Mouse (Mus musculus): ENCODE measurements at regions not wholly inside any gene's neighbourhood (a gene's known extent, or its start where the extent isn't known, plus 50 kb on each side); places are given as distances from the start of the nearest gene placed in this dataset.

DNA sequence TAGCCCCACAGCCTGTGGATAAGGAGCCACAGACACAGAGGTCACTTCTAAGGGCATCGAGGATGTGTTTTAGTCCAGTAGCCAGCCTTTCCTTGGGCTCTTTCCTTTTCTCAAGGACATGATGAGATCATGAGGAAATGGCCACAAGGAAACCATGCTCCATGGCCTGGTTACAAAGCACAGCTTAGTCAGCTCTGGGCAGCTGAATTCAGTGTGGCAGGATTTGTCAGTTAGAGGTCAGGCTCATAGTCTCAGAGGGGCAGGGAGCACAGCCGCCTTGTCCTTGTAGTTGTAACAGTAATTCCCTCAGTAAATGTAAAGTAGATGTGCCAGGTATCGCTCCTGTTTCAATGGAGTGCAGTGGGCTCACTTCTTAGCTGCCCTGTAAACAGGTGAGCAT, 111.7 kb upstream of the Vangl1 start:
- no peak for DNase-seq (ENCODE audit: low spot score in 2 of 2)

DNA sequence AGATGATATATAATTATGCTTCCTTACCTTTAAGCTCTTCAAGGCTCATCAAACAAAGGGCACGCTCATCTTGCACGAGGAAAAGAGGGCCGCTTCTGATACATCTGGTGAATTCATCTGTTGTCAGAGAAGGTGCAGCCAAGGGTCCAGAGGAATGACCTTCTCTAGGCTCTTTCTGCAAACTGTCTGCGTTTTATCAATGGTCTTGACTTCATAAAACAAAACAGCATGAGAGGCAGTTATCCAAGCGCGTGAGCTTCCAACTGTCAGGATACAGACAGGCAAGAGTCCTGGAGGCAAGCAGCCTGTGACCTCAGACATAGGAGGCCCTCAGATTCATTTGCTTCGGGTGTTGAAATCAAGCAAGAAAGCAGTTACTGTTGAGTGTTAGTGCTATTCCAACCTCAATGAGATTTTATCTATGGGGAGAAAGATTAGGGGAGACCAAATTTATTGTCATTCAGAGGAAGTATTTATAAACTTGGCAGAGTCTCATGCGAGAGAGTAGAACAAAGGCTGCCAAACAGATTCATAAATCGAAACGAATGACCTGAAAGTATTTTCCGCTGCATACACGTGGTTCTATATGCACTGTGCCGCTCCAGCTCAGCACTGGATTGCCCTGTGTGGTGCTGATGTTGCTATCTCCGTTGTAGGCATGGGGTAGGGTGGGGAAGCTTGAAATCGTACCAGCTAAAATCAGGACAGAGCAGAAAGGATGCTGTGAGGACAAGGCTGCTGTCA, 107.2 kb upstream of the Vangl1 start:
- DNase-seq (ENCODE audit: low spot score in 2 of 2): no peak

DNA sequence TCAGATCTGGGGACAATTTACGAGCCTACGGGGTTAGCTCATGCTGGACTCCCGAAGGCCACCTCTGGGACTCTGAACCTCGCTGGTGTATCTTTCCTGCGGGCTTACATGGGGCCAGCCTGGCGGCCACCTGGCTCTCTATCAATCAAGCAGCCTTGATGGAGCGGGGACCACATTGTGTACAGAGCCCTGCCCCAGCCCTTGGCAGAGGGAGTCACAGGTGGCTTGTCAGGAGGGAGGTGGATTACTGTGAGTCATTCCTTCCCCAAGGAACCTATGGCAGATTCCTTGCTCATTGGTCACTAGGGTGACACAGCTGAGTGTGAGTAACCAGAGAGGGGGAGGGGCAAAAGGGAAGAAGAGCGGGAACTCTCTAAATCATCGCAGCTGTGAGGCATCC, 105.8 kb upstream of the Vangl1 start:
- no peak for DNase-seq (ENCODE audit: low spot score in 2 of 2)

DNA sequence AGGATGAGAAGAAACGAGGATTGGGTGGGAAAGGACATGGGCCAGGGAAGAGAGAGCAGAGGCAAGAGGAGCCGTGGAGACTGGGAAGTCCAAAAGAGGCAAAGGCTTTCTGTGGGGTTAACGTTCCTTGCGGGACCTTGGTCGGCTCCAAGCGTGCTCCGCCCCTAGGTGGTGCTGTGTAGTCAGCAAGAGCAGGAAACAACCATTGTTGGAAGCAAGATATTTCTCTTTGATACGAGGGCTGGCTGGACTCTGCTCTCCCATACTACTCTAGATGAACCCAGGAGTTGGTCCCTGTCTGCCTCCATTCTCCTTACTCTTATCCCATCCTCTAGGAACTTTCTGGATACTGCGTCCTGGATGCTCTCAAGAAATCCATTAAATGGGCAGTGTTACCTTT, 105.3 kb upstream of the Vangl1 start:
- peak in 1 of 2 experiments; percentile 53 for DNase-seq (ENCODE audit: low spot score in 2 of 2)

DNA sequence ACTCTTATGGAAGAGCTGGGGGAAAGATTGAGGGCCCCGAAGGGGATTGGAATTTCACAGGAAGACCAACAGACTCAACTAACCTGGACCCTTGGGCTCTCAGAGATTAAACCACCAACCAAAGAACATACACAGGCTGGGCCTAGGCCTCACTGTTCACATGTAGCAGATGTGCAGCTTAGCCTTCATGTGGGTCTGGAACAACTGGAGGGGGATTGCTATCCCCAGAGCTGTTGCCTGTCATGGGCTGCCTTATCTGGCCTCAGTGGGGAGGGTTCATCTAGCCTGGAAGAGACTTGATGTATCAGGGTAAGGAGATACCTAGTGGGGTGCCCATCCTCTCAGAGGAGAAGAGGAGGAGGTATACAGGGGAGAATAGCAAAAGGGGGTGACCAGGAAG, 103.2 kb upstream of the Vangl1 start:
- DNase-seq (ENCODE audit: low spot score in 2 of 2): no peak

DNA sequence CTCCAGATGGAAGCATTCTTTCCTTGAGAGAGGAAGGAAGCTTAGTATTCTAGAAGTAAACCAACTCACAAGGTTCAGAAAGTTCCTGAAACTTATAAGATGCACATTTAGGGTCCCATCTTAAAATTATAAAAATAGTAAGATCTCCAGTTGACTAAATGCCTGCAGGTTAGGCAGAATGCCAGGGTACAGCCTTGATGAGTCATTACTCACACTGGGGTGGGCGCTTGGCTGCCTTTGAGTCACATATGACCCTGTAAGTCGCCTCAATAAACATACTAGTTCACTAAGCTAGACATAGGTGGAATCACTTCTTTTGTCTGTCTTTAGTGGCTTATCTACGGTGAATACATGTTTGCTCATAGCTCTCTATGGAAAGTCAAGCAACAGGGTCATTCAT, 87.9 kb upstream of the Vangl1 start:
- DNase-seq (ENCODE audit: low spot score in 2 of 2): no peak

DNA sequence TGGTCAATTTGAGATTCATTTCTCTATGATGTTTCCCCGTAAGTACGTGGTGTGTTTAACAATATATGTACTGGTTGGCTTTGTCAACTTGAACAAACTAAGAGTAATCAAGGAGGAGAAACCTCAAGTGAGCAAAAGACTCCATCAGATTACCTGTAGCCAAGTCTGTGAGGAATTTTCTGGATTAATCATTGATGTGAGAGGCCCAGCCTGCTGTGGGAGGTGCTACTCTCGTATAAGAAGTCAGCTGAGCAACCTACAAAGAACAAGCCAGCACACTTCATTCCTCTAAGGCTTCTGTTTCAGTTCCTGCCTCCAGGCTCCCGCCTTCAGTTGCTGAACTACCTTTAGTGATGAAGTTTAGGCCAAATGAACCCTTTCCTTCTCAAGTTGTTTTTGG, 77.5 kb upstream of the Vangl1 start:
- DNase-seq (ENCODE audit: low spot score in 2 of 2): no peak

DNA sequence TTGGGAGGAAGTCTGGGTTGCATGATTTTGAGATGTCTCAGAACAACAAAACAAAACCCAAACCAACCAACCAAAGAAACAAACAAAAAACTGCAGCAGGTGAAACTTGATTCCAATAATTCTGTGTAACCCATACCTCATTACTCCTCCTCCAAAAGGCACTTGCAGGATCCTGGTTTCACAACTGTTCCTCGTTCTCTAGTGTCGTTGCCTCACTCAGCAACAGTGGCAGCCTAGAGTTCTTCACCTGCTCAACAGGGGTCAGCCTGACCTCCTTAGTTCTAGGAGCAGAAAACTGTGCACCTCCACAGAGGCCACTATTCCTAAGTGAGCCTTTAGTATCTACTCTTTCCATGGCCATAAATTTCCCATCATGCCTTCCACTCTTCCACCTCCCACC, 72.3 kb upstream of the Vangl1 start:
- no peak for DNase-seq (ENCODE audit: low spot score in 2 of 2)

DNA sequence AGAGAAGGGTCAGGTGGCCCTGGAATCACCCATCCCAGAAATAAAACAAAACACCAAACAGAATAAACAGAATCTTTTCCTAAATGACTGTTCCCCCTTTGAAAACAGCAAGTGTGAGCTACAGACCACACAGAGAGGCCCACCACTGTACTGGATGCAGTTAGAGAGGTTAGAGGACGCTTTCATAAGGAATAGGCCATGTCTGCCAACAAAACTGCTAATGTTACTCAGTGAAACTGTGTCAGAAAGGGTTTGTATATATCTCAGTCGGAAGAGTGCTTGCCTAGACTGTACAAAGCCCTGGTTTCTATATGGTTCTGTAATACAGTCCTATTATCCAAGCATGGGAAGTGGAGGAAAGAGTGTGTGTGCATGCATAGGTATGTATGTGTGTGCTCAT, 71.8 kb upstream of the Vangl1 start:
- DNase-seq (ENCODE audit: low spot score in 2 of 2): no peak

DNA sequence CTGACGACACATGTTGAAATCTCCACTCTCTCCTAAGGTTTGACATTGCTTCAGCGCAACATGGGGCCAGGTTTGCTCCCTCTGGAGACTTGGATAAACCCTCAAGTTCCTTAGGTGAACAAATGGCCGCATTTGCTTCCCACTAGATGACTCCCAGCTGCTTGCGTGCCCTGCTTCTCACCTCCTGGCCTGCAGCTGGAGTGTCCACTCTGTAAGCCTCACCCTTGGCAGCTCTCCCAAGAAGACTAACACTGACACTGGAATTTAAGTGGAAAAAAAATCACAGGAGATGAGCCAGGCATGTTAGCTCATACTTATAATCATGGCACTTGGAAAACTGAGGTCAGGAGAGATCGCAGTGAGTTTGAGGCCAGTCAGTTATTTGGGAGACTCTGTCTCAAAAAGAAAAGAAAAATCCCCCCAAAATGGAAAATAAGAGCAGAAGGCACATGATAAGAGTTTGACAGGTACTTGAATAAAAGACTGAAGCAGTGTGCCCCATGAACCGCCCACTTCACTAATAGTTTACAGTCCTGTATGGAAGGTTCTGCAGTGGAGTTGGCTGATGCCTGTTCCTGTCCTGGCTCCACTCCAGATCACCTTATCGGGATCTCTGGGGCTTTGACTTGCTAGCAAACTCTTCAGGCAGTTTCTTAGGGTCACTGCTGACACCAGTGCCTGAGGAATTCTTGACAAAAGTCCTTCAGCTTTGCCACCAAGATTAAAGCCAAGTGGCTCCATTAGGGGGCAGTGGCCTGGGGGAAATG, 70.9 kb upstream of the Vangl1 start:
- DNase-seq (ENCODE audit: low spot score in 2 of 2): no peak

DNA sequence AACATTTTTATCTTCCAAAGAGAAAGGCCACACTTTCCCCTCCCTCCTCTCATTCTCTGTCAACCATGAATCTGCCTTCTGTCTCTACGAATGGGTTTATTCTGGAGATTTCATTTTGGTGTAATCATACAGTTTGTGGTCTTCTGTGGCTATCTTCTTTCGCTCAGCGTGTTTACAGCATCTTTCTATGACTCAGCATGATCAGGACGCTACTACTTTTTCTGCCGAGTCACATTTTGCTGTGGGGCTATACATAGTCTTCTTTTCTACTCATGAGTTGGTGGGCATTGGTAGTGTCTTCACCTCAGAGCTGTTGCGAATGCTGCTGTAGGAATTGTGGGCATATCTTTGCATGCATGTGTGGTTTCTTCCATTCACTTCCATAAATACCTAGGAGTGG, 66.3 kb upstream of the Vangl1 start:
- no peak for DNase-seq (ENCODE audit: low spot score in 2 of 2)

DNA sequence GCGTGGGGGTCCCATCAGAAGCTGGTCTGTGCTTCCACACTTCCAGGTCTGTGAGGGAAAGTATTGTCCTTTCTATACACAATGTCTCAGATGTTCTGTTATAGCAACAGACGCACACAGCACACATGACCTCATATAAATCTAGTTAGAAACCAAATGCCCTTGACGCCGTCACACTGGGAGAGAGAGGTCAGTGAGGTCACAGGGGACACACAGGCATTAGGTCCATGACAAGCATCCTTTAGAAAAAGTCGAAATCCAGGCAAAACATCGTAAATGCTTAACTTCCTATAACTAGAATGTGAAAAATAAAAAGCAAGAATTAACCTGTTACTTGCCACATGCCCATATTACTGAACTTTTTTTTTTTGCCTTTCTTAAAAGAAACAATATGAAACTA, 65.8 kb upstream of the Vangl1 start:
- no peak for DNase-seq (ENCODE audit: low spot score in 2 of 2)

DNA sequence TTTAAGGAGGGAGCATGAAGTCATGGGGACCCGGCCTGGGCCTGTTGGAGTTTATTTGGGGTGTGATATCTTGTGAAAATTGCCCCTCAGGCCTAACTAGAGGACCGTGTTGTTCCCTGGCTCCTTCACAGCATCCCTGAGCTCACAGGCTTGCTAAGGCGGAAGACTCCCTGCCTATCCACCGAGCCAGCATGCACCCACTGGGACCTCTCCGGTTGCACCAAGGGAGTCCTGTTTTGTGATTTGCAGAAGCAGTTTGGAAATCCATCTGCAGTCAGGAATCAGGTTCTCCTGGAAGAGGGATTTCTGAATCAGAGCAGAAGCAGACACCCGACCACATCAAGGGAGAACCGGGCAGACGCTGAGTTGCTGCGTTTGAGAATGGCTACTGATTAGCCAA, 61.6 kb upstream of the Vangl1 start:
- DNase-seq (ENCODE audit: low spot score in 2 of 2): no peak

DNA sequence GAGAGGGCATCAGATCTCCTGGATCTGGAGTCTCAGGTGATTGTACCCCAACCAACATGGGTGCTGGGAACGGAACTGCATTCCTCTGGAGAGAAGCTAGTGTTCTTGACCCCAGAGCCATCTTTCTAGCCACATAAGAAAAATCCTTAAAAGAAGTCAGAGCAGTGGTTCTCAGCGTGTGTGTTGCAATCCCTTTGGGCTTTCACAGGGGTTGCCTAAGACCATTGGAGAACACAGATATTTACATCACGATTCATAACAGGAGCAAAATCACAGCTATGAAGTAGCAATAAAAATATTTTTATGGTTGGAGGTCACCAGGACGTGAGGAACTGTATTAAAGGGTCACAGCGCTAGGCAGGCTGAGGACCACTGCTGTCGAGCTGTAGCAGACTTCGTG, 60.7 kb upstream of the Vangl1 start:
- DNase-seq (ENCODE audit: low spot score in 2 of 2): no peak

DNA sequence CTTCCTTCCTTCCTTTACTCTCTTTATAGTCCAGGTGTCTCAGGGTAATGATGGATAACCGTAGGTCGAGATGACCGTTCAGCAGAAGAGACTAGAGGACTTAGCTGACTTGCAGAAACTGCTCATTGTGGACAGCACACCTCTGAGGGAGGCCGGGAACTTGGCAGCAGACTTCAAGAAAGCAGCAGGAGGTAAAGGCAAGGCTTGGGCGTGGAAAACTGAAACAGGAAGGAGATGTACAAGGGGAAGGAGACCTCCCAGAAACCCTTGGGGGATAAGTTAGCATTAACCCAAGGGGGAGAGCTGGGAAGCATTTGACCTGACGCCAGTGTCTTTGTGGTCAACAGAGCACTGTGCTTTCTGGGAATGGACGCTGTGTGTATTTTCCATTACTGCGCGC, 58.8 kb upstream of the Vangl1 start:
- no peak for DNase-seq (ENCODE audit: low spot score in 2 of 2)

DNA sequence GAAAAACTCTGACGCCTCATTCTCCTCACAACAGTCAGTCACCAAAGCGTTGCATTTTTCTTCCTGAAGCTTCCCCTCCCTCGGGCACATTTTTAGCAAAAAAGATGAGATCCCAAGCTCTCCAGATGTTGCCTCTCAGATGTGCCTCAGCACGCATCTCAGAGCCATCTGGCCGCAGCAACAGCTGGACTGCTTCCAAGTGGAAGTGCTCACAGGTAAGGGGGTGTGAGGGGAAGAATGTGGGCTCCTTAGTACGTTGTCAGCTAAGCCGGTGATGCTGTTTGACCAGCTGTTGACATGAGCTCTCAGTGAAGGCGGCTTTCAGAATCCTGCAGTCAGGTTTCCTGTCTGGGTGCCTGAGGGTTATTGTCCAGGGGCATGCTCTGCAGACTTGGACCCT, 58.2 kb upstream of the Vangl1 start:
- no peak for DNase-seq (ENCODE audit: low spot score in 2 of 2)

DNA sequence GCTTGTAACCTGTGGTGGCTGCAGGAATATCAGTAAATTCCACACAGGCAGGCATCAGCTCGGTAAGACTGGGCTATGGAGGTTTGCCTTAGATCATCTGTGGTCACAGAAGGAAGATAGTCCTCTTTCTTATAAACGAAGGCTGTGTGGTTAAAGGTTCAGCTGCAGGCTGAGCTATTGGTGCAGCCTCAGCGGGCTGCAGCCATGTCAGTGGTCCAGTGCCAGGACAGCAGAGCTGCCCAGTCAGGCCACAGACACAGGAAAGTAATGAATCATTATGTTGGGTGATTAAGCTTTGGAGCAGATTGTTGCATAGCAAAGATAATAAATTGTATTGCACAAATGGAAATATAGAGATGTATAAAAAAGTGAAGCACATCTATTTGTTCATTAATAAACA, 57.0 kb upstream of the Vangl1 start:
- no peak for DNase-seq (ENCODE audit: low spot score in 2 of 2)
